Mouse (Mus musculus): Measurements from ENCODE around the gene Carmil3.

The Carmil3 gene

GRCm38 (mm10) chr14:55490361-55491201 lies at the start of gene Carmil3:
Gene Carmil3, plus strand, starts transcription at chr14:55490651.
- peak; percentile 81 for DNase-seq

DNA sequence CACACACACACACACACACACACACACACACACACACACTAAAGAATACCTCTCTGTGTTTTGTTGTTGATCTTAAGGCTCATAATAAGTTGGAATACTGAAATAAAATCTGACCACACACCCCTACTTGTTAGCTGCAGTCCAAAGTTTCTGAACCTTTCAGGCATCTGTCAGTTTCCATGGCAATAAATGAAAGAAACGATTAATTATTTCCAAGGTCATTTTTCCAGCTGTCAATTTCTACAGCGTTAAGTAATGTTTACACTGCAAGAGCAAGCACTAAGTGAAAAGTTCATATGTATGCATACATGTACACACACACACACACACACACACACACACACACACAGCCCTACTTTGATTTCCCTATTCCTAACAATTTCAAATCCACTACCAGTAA lies 32.8 kb upstream of the Carmil3 start:
- DNase-seq: no peak

DNA sequence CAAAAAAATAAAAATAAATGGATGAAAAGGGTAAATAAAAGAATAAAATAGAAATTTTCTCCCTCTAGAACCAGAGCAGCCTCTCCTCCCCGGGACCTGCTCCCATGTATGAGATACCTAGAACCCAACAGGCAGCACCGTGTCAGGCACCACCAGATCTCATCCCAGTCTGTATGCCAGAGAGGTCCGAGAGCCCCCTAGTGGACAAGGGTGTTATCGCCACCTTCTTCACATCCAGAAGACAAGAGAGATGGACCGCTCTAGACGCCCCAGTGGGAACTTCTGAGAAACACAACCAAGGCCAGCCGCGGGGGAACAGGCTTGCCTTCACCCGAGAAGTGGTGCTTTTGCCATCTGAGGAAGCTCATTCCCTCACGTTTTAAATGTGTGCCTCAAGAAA lies 32.2 kb upstream of the Carmil3 start:
- peak; percentile 75 for DNase-seq

DNA sequence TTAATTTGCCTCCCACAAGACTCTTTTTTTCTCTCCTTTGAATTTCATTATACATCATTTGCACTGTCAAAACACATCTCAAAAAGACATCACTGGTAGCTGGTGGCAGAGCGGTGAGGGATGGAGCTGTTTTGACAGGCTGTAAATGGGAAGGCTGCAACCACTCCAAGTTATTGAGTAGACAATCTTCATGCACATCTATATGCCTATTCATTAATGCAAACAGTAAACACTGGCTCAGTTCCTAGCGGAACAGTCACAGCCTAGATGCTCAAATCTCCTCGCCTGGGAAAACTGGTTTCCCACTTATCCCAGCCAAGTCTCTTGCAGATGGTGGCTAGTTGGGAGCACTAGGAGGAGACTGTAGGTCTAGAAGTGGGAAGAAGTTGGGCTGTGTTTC lies 31.7 kb upstream of the Carmil3 start:
- no peak for DNase-seq

GRCm38 (mm10) chr14:55459796-55460195 lies 30.7 kb upstream of the Carmil3 start:
- DNase-seq: peak; percentile 68

- DNase-seq: peak; percentile 63
Measured at GRCm38 (mm10) chr14:55460297-55460696, 30.2 kb upstream of the Carmil3 start.

DNA sequence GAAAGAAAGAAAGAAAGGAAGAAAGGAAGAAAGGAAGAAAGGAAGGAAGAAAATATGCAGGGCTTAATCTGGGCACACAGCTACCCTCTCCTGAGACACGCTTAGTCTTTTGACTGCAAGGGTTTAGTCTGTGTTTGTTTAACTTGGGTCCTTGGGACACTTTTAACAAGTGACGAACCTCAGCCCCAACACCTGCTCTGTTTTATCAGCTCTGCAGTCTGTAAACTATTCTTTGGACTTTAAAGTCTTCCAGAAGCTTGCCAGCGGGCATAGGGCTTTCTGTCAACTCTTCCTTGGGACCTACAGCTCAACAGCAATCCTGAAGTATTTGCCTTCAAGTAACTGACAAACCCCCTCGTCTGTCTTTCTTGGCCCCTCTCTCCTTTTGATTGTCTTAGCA lies 28.7 kb upstream of the Carmil3 start:
- DNase-seq: no peak

DNA sequence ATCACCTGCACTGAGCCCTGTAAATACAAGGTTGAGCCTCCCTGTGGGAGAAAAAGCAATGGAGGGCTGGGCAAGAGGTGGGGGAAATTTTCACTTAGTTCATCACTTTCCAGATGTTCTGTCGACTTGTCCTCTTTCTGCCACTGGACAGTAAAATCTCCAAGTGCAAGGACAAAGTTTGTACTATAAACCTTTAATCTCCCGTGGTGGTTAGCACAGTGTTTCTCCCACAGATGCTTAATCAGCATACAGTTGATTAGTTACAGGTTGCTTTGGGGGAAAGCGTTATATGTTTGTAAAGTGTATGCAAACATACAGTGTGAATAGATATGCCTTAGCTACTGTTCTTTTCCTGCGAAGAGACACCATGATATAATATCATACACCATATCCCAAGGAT lies 24.0 kb upstream of the Carmil3 start:
- no peak for DNase-seq

DNA sequence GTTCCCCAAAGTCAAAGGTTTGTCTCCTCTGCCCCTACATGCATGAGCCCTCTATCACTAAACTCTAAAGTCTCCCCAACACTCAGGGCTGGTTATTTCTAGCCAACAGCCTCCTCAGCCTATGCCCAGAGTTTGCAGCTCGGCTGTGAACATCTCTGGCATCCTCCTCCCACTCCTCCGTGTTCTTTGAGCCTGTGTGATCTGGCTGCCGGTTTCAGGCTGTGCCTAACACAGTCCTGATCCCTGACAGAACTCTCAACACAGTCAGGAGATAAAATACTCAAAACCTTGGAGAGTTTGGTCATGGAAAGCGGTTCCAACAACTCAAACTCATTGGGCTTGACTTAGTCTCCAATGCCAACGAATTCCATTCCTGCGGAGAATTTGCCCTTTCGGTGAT lies 23.3 kb upstream of the Carmil3 start:
- DNase-seq: no peak

- DNase-seq: peak; percentile 68
Measured at GRCm38 (mm10) chr14:55468301-55468741, 22.1 kb upstream of the Carmil3 start.

DNA sequence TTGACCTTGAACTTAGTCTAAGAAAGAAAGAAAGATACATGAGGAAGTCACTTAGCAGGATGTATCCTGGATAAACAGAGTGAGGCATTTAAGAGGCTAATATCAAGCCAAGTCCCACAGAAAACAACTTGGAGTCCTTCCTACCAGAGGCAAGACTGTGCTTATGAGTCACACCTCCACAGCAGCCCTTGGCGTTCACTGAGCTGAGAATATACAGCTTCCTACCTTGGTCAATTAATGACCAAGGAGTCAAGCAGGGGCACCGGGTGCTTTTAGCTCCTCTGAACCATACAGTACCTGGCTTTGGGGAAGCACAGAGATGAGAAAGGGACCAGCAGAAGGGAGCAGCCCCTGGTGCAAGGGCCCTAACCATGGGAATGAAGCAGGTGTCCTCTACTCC lies 21.4 kb upstream of the Carmil3 start:
- DNase-seq: peak; percentile 77

- DNase-seq: no peak
Measured at GRCm38 (mm10) chr14:55469821-55470220, 20.6 kb upstream of the Carmil3 start.

DNA sequence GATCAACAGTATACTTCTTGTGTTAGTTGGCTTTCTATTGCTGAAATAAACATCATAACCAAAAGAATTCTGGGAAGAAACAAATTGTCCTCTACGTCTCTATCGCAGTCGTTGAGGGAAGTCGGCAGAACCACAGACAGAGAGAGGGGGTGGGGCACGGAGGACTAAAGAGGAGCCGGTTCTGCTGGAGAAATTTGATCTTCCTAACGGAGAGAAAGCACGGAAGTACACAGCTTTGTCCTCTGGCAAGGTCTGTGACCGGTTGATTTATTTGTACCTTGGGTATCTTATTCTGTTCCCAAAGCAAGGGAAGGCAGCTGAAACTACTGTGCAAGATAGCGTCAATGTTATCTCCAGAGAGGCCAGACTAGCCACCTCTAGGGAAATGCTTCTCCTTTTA lies 19.6 kb upstream of the Carmil3 start:
- DNase-seq: no peak

GRCm38 (mm10) chr14:55475654-55476053 lies 14.8 kb upstream of the Carmil3 start:
- DNase-seq: no peak

- no peak for DNase-seq
Measured at GRCm38 (mm10) chr14:55477421-55477820, 13.0 kb upstream of the Carmil3 start.

GRCm38 (mm10) chr14:55477829-55478228 lies 12.6 kb upstream of the Carmil3 start:
- no peak for DNase-seq

DNA sequence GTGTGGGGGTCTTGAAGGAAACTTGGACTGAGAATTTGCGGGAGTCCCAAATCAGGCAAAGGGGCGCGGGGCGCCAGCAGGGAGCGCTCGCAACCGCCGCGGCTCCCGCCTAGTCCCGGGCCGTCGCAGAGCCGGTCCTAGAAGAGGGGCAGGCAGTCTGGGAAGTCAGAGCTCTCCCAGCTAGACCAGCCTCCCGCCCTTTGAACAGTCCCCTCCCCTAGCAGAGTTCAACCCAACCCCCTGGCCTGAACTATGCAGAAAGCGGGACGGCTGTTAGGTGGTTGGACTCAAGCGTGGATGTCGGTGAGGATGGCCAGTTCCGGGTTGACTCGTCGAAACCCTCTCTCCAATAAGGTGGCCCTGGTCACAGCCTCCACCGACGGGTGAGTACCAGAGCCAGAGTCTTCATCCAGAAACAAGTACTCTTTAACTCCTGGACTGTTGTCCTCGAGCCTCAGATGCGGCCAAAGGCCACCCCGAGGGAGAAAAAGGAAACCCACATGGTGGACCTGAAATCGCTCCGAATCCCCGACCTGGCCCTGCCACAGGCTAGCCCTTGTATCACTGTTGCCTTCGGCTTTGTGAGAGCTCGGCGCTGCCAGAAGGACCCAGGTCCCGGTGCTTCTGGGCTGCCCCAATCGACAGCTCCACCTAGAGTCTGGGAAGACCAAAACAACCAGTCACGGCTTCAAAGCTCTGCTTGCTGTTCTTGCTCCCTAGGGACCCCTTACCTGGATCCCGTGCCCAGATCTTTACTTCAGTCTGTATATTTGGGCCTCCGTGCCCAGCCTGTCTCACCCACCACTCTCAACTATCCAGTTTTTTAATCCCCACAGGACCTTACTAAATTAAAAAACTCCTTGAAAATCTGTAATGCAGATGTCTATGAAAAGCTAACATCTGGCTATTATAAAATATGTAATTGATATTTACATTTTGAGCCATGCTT lies 11.5 kb upstream of the Carmil3 start, which contains the start of gene Dhrs4:
Dhrs4 (plus strand) TSS at position 108 of the 949 bp plus-strand sequence.
- peak; percentile 90 for DNase-seq

DNA sequence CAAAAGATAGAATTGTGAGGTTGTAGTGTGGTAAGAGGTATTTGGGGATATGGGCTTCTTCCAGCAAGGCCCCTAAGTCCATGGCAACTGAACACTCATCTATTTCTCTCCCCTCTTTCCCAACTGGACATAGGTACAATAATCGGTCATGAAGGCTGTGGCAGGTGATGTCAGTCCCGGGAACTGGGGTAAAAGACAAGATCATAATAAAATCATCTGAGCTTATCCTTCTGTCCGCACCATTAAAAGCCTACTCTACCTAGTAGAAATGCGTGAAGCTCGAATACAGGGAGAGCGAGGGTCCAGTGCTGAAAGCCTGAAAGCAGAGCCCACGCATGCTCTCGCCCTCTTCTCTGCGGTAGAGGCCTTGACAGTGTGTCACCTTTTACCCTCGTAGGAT lies 10.8 kb upstream of the Carmil3 start:
- DNase-seq: no peak

DNA sequence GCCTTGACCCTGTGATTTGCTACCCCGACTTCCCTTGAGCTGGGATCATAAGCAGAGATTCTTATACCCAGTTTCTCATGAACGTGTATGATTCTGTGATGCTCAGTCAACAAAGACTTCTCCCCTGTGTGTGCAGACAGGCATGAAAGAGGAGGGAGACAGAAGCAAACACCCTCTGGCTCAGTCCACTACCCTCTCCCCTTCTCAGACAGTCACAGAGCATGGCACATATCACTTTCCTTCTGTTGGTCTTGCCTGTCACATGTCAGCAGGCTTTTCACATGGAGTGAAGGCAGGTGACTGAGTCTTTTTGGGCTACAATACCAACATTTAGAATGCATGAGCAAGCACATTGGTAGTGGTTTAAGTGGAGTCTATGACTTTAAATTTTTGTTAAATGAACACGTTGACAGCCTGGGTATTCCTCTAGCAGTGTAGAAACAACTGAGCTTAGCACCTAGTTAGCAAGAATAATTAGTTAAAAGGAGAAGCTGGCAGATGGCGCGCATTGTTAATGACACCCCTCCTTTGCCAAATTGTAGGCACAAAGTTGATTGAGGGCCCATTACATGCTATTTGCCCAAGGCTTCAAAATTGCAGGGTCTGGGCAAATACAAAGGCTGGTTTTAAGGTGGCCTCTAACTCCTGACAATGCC lies 5.9 kb upstream of the Carmil3 start:
- no peak for DNase-seq

GRCm38 (mm10) chr14:55486836-55487235 lies 3.6 kb upstream of the Carmil3 start:
- no peak for DNase-seq

DNA sequence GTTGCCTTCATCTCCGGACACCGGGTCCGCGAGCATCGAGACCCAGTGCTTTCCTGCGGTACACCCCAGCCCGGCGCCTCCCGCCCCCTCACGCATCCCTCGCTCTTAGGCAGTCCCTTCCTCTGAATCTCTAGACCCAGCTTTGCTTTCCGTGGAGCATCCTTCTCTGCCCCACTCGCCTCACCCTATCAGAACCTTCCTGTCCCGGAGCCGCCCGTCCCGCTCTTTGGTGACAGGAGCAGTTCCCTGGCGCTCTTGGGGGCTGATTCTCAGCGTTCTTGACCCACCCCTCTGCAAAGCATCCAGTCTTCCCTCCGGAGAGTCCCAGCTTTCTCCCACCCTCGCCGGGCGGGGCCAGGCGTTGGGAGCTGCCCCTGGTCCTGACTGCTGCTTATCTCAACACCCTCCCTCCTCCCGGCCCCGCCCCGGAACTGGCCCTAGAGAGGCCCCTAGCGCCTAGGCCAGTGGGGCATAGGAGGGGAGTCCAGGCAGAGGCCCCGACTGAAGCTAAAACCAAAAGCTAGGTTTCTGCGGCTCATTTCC lies 911 bp downstream of the Carmil3 start:
- DNase-seq: peak; percentile 70

DNA sequence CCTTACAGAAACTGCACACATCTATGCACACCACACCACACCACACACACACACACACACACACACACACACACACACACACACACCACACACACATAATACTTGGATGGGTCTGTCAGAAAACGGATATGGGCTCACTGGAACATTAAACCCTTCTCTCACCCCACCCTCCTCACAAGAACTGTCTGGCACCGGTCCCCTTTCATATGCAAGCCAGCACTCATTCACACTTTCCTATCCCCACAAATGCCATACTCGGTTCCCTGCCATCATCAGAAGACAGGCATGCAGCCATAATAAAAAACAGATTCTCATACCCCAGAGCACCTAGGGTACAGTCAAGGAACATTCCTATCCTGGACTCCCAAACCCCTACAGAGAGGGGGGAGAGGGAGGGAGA lies 1.7 kb downstream of the Carmil3 start:
- DNase-seq: no peak
